In the genomic region with DNA sequence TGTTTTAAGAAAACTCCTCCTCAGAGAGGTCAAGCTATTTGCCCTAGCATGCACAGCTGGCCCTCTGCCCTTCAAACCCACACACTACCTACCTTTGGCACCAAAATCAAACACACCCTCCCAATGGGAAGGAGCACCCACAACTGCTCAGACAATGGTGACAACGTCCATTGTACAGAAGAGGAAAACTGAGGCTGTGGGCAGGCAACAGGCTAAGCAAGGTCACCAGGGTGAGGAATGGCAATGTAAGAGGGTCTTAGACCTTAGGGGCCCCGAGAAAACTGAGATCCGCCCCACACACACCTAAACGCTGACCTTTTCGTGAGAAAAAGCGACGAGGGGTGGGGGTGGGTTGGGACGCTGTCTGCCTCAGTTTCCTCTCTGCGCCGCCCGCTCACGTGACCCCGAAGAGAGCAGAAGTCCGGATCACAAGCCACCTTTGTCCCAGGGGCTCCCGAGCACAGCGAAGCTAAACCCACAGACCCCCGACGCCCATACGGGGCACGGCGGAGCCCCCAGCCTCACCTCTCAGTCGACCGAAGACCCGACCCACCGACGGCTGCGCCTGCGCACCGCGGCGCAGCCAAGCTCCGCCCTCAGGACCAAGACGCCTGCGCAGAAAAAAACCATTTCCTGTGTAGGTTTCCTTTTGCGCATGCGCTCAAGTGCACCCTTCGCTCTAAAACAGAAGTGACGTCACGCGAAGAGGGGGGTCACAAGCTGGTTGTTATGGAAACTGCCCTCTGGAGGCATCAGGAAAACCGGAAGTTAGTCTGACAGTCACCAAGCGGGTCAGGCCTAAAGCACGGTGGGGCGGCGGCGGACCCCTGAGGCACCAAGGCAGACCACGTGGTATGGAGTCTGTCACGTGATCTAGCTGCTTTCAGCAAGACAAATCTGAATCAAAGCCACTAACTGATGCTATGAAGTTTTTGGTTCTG, we compare ENCODE assay signal across 1 mouse cellular context.
TF ChIP-seq lines count a peak whose summit lies in the region.

A gene (minus strand): TSS at position 579 of the 941 bp plus-strand sequence.

TF ChIP-seq in myocyte, 11 proteins besides CTCF, POLR2A, EP300 and RAD21 (continued from another document):
- TF ChIP-seq TCF12 (IDR thresholded peaks at IDR 0.05; ENCODE audit: insufficient read depth, poor library complexity, severe bottlenecking) (no peak), MYOG (IDR thresholded peaks at IDR 0.05; ENCODE audit: control insufficient read depth in 1 of 3, insufficient read depth in 1 of 3, insufficient read length in 2 of 3, low read depth in 2 of 3) (no peak), POLR2AphosphoS2 (IDR thresholded peaks at IDR 0.05; ENCODE audit: insufficient read length, low read depth) (peak; percentile 65), CEBPB (IDR thresholded peaks at IDR 0.05; ENCODE audit: insufficient read depth, poor library complexity, severe bottlenecking) (no peak), TCF3 (IDR thresholded peaks at IDR 0.05; ENCODE audit: insufficient read length, low read depth) (no peak)
